Mouse (Mus musculus): Measurements from ENCODE around the gene Gm15091.
"Not testable (repeated sequence)": the region's sequence is repeated elsewhere in the genome, so short reads cannot be mapped to it uniquely, and the experiment has no call there.

Gene Gm15091

GRCm38 (mm10) chrX:149941355-149941754 is at the start of gene Gm15091:
Gene Gm15091 (plus strand): TSS chrX:149941655.
- not testable (repeated sequence) for DNase-seq (ENCODE audit: low spot score)
